Mouse (Mus musculus) cerebellum, adult 2 months (tissue): Measurements from ENCODE around the gene Eif4h. TPM values are rescaled to one million over a fixed set of nuclear protein-coding genes. Genes with fewer than 3 reads are reported as not detected.

Source experiments
- DNase-seq, 2 experiments: peaks; one replicate each; pipeline ENCODE4 v3.0.0; 2021
- H3K27ac ChIP-seq: fragments of 200-500 bp; 2 replicates; pipeline ENCODE4 v1.5.1; 2012; ENCODE audit warnings: low read length, control low read depth, inconsistent platforms; ENCODE audit not compliant: insufficient read depth
- H3K27me3 ChIP-seq: fragments of 200-500 bp; 2 replicates; pipeline ENCODE4 v1.6.1; 2012; ENCODE audit warnings: inconsistent platforms, mild to moderate bottlenecking, low read length, moderate library complexity; ENCODE audit not compliant: control insufficient read depth, insufficient read depth
- H3K4me1 ChIP-seq: fragments of 200-500 bp; 2 replicates; pipeline ENCODE4 v1.6.1; 2011; ENCODE audit warnings: low read length; ENCODE audit not compliant: control insufficient read depth, insufficient read depth
- H3K4me3 ChIP-seq: fragments of 200-500 bp; replicated peaks from 2 replicates; pipeline ENCODE3; 2011; ENCODE audit warnings: mild to moderate bottlenecking, low read depth, low read length, control low read depth; ENCODE audit not compliant: insufficient read depth
- CTCF ChIP-seq: fragments of 200-500 bp; IDR thresholded peaks from 2 replicates; pipeline ENCODE4 v1.5.1; 2011; ENCODE audit warnings: low read depth, mild to moderate bottlenecking, control low read depth, low read length, moderate library complexity, borderline replicate concordance; ENCODE audit not compliant: insufficient read depth
- POLR2A ChIP-seq: fragments of 200-500 bp; IDR thresholded peaks from 2 replicates; pipeline ENCODE4 v1.6.1; 2011; ENCODE audit warnings: low read length, control low read depth, borderline replicate concordance; ENCODE audit not compliant: insufficient read depth
- WGBS: fragments of 180-500 bp; shearing (Covaris S2); methylation state at CpG from one replicate; pipeline ENCODE4 v1.1.7; 2018; 5-methylcytosine and 5-hydroxymethylcytosine counted together
- polyA plus RNA-seq: library from polyadenylated mRNA; depleted of rRNA; stranded (reverse); fragments of >200 nt; gene quantifications from 2 replicates; pipeline ENCODE4 v1.2.3, GENCODE M21; 2012

Gene Eif4h
- polyA plus RNA-seq, 1 experiment, result 379 TPM

DNA sequence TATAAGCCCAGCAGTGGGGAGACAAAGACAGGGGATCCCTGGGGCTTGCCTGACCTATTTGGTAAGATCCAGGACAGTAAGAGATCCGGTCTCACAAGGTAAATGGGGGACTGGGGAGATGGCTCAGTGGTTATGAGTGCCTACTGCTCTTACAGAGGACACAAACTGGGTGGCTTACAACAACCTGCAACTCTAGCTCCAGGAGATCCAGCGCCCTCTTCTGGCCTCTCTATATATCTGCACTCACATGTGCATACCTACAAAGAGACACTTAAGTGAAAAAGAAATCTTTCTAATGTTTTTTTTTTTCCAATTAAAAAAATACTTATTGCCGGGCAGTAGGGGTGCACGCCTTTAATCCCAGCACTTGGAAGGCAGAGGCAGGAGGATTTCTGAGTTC lies 7.2 kb upstream of the Eif4h start:
- H3K27ac ChIP-seq, result no peak overlapping the region
- no peaks in the 10 kb centered on the region for H3K27me3 ChIP-seq
- no peaks in the 10 kb centered on the region for H3K4me1 ChIP-seq
- WGBS, result 75% methylated on average over 4 of the region's 4 CpGs
- TF ChIP-seq POLR2A (no peak), CTCF (no peak)
- H3K4me3 ChIP-seq, result no peak overlapping the region
- no peak for DNase-seq

DNA sequence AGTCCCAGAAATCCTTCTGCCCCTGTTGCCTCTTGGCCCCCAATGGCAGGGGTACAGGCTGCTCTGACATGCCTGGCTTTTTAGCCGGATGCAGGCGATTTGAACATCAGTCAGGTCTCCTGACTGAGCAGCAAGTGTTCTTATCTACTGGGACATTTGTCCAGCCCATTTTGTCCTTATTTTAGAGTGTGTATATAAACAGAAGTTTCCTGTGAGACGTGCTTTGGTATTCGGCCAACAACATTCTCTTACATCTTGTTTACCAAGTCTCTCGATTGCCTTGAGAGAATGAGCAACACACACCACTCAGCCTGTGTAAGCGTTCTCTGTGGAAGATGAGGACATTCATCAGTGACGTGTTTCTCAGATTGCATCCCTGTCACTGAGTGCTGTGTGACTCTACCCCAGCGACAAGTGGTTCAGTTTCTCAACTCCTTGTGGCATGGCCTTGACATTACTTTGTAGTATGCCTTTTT lies 5.4 kb upstream of the Eif4h start:
- TF ChIP-seq CTCF, result no peak
- Histone ChIP-seq H3K4me1 (no peaks in the 10 kb centered on the region), H3K27me3 (no peaks in the 10 kb centered on the region), H3K4me3 (no peak overlapping the region), H3K27ac (no peak overlapping the region)
- WGBS, result 73% methylated on average over 8 of the region's 8 CpGs
- no peak for DNase-seq

DNA sequence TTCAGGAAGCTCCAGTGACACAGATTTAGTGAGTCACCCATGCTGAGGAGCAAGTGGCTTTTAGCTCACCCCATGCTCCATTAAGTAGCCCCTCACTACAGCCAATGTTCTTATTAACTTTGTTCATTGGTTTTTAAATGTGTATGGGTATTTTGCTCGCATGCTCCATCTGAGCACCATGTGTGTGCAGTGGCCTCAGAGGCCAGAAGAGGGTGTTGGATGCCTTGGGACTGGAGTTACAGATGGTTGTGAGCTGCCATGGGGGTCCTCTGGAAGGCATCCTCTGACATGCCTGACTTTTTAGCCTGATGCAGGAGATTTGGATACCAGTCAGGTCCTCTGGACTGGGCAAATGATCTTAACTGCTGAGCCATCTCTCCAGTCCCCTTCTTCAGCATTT lies 4.8 kb upstream of the Eif4h start:
- DNase-seq, result no peak
- no peak overlapping the region for H3K27ac ChIP-seq
- 57% methylated on average over 1 of the region's 1 CpGs for WGBS
- no peaks in the 10 kb centered on the region for H3K27me3 ChIP-seq
- no peak overlapping the region for H3K4me3 ChIP-seq
- no peaks in the 10 kb centered on the region for H3K4me1 ChIP-seq
- TF ChIP-seq CTCF (no peak), POLR2A (no peak)

DNA sequence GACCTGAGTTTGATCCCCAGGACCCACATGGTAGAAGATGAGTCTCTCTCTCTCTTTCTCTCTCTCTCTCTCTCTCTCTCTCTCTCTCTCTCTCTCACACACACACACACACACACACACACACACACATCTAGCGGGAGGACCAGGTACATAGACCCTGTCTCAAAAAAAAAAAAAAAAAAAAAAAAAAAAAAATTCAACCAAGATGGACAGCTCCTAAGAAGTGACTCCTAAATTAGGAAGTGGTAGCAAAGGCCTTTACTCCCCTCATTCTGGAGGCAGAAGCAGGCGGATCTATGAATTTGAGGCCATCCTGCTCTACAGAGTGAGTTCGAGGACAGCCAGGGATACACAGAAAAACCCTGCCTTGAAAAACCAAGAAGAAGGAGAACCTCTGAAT lies 1.1 kb upstream of the Eif4h start:
- TF ChIP-seq CTCF, result no peak
- TF ChIP-seq POLR2A, result no peak
- H3K4me3 ChIP-seq, result no peak overlapping the region
- 96% methylated on average over 3 of the region's 3 CpGs for WGBS
- H3K4me1 ChIP-seq, result no peaks in the 10 kb centered on the region
- H3K27ac ChIP-seq, result no peak overlapping the region
- DNase-seq, result no peak
- H3K27me3 ChIP-seq, result no peaks in the 10 kb centered on the region

DNA sequence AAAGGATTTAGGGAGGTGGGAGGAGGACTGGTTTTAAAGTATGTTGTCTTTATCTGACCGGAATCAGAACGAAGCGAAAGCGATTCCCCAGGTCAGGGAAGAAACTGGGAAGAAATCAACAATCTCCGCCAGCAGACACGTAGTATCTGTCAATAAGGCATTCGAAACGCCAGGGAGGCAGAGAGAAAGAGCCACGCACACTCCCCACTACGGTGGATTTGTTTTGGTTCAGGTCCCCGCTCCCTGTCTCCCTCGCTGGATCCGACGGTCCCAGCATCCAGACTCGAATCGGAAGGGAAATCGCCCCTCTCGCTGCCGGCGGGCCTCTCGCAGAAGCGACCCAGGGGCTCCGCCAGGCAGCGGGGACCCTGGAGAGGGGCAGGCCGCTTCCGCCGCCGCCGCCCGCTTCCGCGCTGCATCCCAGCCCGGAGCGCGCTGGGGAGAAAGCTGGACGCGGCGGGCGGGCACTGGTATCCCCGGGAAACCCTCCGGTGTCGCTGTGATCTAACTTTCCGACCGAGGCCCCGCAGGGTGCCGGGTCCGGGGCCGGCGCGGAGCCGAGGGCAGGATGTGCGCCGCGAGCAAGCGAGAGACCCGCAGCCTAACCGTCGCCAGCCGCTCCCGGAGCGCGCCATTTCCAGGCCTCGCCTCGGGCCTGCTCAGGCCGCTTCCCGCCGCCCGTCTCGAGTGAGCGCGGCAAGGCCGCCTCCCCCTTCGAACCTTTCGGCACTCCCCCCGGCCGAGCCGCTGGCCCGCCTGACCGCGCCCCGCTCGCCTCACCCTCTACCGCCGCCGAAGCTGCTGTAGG lies 625 bp downstream of the Eif4h start:
- under 1% methylated on average over 84 of the region's 85 CpGs for WGBS
- no peaks in the 10 kb centered on the region for H3K27me3 ChIP-seq
- peak overlapping the region; percentile 91 for H3K27ac ChIP-seq
- H3K4me3 ChIP-seq, result peak overlapping the region; percentile 72
- DNase-seq, result no peak
- TF ChIP-seq CTCF (no peak), POLR2A (no peak)
- H3K4me1 ChIP-seq, result no peaks in the 10 kb centered on the region

DNA sequence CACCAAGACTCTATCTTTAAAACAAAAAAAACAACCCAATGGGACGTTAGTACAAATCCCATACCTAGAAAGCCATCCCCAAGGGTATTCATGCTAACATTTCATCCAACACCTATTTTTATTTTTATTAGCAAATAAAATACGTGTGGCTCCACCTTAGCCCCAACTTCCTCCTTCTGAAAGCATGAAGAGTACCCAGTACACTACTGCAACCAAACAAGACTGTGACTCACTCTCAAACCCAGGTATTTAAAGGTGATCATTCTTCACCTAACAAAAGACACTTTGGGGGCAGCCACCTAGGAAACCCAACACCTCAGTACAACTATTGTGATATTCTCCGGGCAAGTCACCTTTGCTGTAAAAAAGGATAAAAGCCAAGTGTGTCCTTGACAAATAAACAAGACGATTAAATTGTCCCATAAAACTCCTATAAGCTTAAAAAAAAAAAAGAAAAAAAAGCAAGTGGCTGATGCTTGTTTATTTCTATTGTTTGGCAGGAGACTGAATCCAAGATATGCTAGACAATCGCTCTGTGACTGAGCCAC lies 1.4 kb downstream of the Eif4h start:
- Histone ChIP-seq H3K27me3 (no peaks in the 10 kb centered on the region), H3K27ac (no peak overlapping the region), H3K4me3 (peak overlapping the region; percentile 72), H3K4me1 (no peaks in the 10 kb centered on the region)
- 10% methylated on average over 5 of the region's 5 CpGs for WGBS
- no peak for DNase-seq
- TF ChIP-seq POLR2A, result no peak
- no peak for TF ChIP-seq CTCF

DNA sequence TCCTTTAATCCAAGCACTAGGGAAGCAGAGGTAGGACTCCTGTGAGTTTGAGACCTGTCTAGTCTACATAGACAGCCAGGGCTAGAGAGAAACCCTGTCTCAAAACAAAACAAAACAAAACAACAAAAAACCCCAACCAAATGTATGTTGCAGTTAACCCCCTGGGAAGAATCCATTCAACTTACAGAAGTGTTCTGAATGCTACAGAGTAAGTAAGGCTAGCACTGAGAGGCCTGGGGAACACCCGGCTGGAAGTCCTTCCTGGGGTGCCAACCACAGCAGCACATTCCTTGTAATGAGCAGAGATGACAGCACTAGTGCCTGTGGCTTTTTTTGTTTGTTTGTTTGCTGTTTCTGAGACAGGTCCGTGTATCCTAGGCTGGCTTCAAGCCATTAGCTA lies 6.4 kb downstream of the Eif4h start:
- Histone ChIP-seq H3K27me3 (no peaks in the 10 kb centered on the region), H3K27ac (no peak overlapping the region), H3K4me1 (peaks cover 13% of the 10 kb centered on the region), H3K4me3 (no peak overlapping the region)
- DNase-seq, result no peak
- 36% methylated on average over 2 of the region's 2 CpGs for WGBS
- TF ChIP-seq CTCF (no peak), POLR2A (no peak)

DNA sequence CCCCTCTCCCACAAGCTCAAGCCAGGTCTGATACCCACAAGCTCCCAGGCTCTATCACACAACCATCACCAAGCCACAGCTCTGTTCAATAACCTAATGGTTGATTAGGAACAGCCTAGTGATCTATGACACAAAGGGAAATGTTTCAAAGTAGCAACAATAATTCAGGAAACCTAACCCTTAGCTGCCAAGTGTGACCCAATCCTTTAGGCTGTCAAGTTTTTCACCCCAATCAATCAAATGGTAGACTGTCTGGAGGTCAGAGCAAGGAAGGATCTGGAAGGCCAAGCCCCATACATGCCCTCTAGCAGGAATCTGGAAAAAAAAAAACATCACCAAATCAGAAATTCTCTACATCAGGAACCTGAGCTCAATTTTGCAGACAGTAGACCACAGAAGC lies 8.5 kb downstream of the Eif4h start:
- DNase-seq, result no peak
- TF ChIP-seq POLR2A, result no peak
- TF ChIP-seq CTCF, result no peak
- Histone ChIP-seq H3K27ac (no peak overlapping the region; the same call in 1 of the 2 replicates), H3K4me3 (no peak overlapping the region), H3K27me3 (no peaks in the 10 kb centered on the region), H3K4me1 (peaks cover 13% of the 10 kb centered on the region)
